Mouse (Mus musculus) skeletal muscle tissue, adult 2 months (tissue): ENCODE measurements around the gene Lrp3.
"Not testable (repeated sequence)": the region's sequence is repeated elsewhere in the genome, so short reads cannot be mapped to it uniquely, and the experiment has no call there.

Experiments
- DNase-seq: peaks from one replicate; pipeline ENCODE4 v3.0.0-alpha.2; 2012; ENCODE audit warnings: low read depth, low spot score

Gene Lrp3

DNA sequence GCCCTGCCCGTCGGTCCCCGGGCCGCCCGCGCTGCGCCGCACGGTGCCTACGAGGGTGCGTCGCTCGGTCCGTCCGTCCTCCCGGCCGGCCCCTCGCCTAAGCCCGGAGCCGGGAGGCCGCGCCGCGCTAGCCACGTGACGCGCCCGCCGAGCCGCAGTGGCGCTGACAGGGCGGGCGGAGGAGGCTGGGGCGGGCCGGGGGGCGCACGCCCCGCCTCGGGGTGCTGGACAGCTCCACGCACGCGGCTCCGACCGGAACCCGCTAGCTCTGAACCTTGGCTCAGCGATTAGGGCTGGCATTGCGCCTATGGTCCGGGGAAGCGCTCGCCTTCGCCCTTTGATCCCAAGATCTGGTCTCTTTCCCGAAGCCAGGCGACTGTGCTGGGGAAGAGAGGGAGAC is at the start of gene Lrp3:
TSS of gene Lrp3 (minus strand) at position 274 of the 400 bp plus-strand sequence.
- peak; percentile 41 for DNase-seq

DNA sequence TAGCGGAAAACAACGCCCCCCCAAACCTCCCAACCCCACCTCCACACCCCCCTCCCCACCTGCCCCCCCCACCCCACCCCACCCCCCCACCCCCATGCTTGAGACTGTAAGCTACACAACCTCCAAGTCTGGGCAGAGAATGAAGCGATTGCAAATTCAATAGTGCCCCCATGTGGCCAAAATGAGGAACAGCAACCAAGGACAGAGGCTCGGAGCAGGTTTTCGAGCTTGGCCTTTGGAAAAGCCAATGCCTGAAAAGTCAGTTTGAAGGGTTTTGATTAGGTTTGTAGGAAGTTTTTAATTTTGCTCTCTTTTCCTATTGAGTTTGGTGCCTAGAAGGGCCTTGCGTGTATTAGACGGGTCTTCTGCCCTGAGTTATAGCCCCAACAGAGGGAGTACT is 49.4 kb upstream of the Lrp3 start:
- peak; percentile 32 for DNase-seq

DNA sequence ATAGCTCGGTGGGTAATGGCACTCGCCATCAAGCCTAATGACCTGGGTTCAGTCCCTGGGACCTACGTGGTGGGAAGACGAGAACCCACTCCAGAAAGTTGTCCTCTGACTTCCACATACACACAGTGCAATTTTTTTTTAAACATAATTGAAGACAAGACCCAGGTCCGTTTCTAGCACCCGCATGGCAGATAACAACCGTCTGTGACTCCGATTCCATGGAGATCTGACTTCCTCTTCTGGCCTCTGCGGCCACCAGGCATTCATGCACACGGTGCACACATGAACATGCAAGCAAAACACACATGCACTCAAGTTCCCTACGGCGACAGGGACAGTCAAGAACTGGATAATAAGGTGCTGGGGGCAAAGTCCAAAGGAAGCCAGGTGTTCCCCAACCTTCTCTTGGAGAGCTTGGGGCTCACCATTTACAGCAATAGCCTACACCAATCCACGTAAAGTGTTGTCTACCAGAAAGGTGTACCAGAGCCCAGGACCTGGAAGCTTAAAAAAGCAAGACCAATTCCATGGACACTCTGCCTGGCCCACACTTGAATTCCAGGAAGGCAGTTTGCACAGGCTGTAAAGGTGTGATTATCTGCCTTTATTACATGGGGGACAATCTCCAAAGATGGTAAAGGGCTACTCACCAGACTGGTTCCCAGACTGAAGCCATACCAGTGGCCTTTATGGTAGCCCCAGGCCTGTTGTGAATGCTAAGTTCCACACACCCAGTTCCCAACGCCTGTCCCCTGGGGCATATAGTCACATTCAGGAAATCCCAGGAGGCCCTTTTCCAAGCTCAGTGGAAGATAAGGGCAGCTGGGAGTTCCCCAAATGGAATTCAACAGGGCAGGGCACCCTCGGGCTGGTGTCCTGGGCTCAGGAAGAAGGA is 48.5 kb upstream of the Lrp3 start:
- no peak for DNase-seq

DNA sequence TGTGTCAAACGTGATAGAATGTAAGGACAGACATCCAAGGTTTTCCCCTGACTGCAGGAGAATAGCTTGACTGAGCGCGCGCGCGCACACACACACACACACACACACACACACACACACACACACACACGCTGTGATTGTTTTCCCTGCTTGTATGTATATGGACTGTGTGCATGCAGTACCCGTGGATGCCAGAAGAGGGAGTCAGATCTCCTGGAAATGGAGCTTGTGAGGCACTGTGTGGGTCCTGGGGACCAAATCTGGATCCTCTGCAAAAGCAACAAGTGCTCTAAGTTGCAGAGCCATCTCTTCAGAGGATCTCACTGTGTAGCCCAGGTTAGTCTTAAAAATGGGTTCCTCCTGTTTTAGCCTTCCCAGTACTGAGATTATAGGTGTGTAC is 44.1 kb upstream of the Lrp3 start:
- DNase-seq = no peak

DNA sequence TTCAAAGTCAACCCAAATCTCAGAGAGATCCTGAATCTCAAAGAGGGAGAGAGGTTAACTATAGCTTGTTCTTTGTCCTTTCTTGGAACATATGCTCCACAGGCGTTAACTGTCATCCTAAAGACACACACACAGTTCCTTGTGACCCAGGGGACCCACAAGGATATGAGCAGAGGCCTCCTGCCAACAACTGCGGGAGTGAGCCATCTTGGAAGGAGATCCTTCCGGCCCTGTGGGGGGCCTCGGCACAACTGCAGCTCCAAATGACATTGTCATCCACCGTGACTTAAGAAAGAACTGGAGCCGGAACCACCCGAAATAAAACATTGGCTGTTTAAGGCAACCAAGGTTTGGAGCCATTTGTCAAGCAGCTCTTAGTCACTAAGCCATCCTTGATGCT is 43.0 kb upstream of the Lrp3 start:
- DNase-seq = no peak

DNA sequence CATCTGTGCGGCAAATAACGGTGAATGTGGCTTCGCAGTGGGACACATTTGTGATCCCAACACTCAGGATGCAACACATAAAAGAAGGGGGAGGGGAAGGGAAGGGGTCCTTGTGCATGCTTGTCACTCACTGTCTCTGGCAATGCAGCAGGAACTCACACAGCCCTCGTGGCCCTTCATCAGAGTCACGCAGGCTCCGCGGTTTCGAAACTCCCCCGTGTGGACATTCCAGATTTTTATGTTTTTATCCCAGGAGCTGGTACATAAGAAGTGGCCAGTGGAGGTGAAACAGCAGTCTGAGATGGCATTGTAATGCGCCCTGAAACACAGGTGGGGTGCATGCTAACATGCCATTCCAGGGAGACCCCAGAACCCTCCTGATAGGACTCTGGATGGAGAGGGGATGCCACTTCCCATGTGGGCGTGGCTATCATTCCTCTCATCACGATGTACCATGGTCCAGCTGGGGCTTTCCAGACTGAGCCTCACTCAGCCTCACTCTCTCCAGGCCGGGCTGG is 36.8 kb upstream of the Lrp3 start:
- DNase-seq = no peak

GRCm38 (mm10) chr7:35237935-35238334 is 22.6 kb upstream of the Lrp3 start:
- not testable (repeated sequence) for DNase-seq

DNA sequence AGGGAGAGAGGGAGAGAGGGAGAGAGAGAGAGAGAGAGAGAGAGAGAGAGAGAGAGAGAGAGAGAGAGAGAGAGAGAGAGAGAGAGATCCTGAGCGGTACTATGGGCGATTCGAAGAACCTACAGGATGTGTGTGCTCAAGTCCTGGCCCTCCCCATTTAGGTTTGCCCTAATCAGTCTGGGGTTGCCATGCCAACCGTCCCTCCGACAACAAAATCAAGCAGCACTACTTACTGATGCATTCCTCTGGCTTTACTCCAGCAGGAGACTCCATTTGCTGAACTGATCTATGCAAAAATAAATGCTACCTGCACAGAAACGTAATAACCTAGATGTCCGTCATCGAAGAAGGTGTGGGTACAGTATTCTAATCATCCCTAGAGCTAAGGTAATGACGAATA is 20.0 kb upstream of the Lrp3 start:
- peak; percentile 61 for DNase-seq

DNA sequence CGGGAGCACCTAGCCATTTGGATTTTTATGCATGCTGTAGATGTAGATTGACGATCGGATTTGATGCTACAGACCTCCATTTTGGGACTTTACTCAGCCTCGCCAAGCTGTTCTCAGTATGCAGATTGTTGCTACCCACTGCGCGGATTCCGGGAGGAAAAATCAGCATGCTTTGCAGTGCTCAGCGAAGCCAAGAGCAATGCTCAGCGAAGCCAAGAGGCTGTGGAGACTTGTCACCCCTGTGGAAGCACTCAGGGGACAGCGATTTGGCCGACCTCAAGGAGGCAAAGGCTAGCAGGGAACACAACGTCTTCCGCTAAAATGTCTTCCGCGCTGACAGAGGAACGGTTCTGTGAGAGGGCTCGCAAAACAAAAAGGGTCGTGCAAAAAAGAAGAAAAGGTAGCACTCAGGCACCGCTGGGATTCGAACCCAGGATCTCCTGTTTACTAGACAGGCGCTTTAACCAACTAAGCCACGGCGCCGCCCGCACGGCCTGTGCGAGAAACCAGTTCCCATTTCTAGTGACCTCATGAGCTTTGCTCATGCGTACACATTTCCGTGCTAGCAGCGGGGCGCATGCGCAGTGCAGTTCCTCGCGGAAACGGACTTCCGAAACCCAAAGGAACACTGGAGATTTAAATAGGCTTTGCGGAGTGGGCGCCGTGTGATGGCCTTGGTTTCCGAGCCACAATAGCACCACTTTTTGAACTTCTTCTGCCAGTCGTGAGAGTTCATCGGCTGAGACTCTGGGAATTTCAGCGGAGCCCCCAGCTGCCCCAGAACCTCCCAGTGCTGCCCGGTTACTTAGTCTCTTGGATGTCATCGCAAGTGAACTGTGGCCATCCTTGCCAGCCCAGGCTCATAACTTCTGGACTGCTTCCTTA is 19.3 kb upstream of the Lrp3 start:
- DNase-seq = peak; percentile 99

- no peak for DNase-seq
Measured at GRCm38 (mm10) chr7:35233861-35234260, 18.6 kb upstream of the Lrp3 start.

- no peak for DNase-seq
Measured at GRCm38 (mm10) chr7:35232796-35233455, 17.6 kb upstream of the Lrp3 start.

DNA sequence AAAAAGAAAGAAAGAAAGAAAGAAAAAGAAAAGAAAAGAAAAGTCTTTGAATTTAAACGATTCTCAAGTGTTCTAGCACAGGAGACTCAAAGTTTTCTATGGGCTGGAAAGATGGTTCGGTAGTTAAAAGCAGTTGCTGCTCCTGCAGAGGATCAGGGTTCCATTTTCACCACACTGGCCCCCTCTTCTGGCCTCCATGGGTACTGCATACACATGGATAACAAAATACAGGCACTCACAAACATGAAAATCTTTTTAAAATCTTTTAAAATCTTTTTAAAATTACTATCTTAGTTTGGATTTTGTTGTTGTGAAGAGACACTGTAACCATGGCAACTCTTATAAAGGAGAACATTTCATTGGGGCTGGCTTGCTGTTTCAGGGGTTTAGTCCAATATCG is 15.0 kb upstream of the Lrp3 start:
- no peak for DNase-seq

DNA sequence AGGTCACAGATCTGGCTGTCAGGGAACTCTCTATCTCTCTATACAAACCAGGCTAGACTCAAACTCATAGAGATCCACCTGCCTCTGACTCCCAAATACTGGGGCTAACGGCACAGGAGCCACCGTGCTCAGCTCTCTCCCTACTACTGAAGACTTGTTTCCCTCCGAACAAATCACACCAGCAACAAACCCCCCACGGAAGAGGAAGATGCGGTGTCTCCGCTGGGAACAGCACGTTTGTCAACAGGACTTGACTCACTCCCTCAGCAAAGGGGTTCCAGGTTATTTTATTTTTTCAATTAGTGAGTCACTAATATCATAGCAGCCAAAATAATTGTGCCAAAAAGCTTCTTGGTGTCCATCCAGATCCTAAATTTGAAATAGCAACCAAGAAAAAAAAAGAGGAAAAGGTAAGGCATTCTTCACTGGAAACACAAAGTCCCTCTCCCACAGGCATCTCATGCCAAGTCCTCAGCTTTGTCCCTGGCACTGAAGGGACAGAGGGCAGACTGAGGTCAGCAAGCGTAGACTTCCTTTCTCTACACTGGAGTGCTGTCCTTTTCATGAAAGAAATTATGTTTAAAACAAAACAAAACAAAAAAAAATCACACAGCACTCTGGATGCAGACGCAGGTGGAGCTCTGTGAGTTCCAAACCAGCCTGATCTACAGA is 5.5 kb upstream of the Lrp3 start:
- DNase-seq = no peak

DNA sequence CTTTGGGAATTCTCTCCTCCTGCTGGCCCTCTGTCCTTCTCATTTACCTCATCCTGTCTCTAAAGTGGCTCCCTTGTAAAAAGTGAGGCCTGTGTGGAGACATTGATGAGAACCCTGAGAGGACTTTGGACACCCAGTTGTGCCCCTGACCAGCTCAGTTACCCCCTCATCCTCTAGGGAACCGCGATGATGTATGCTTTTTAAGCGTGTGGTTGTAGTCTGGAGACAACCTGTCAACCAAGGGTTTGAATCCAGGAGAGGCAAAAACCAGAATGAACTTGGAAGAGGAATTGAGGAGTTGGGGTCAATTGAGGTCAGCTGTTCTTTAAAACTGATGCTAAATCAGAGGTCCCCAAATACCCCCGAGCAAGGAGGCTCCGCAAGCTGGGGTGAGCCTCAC is 433 bp upstream of the Lrp3 start:
- DNase-seq = no peak

DNA sequence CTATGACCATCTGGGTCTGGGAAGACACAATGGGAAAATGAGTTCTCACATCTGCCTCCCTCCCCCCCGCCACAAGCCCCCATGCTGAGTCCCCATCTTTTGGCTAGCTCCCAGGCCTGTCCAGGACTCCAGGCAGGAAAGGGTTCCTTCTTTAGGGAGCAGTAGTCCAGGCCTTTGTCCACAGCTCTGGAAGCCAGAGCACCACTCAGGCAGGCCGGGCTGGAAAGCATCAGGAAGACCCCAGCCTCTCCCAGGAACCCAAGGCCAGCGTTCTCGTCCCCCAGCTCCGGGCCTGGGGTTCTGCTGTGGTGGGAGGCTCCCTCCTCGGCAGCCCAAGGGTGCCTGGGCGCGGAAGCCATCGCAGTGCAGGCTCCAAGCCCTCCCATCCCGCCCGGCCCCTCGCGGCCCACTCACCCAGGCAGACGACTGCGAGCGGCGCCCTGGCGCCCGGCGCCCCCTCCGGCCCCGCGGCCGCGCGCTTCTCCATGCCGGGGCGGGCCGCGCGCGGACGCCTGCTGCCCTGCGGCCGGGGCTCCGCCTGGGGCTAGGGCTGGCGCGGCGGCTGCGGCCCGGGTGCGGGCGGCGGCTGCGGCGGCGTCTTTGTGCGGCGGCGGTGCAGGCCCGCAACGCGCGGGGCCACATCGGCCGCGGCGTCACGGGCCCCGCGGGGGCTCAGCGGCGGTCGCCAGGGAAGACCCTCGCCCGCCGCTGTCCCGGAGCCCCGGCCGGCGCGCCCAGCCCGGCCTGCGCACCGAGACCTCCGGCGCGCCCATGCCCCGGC is 666 bp downstream of the Lrp3 start:
- DNase-seq = no peak

GRCm38 (mm10) chr7:35211791-35212190 is 3.5 kb downstream of the Lrp3 start:
- no peak for DNase-seq

DNA sequence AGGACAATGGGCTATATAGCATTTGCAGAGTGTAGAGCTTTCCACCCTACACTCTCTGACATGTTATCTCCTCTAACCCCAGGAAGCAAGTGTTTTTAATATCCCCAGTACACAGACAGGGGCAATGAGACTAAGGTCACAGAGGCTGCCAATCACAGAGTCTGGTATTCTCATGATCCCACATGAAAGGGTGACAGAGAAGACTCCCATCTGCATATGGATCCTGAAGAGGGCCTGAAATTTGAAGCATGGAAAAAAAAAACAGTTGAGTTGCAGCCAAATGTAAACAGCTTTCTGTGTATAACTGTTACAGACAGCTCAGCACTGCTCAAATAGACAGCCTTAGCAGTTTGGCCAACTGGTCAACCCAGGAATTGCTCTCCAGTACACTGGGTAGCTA is 15.5 kb downstream of the Lrp3 start:
- DNase-seq = no peak

- no peak for DNase-seq
Measured at GRCm38 (mm10) chr7:35198981-35199754, 16.1 kb downstream of the Lrp3 start.

- DNase-seq = no peak
Measured at GRCm38 (mm10) chr7:35197022-35197421, 18.3 kb downstream of the Lrp3 start.

- no peak for DNase-seq
Measured at GRCm38 (mm10) chr7:35191276-35191675, 24.0 kb downstream of the Lrp3 start.
